Mouse (Mus musculus) megakaryocyte-erythroid progenitor cell, adult 5-6 weeks (primary cell): ENCODE measurements around the gene Abca1. TPM values are rescaled to one million over a fixed set of nuclear protein-coding genes. Genes with fewer than 3 reads are reported as not detected.

ENCODE experiments used
- ATAC-seq: replicated peaks from 2 replicates; pipeline ENCODE4 v1.8.0; 2016; ENCODE audit warnings: mild to moderate bottlenecking, inconsistent platforms; ENCODE audit not compliant: severe bottlenecking, poor library complexity, low FRiP score, low TSS enrichment
- total RNA-seq, 2 experiments: library from RNA; stranded (forward) in 1 of 2; stranded (reverse) in 1 of 2; fragments of 200-1000, 215-1000 nt in 1 of 2; fragments of >200 nt in 1 of 2; fragmentation: Nextera tagmentation in 1 of 2; gene quantifications; 2 replicates each; pipeline ENCODE4 v1.2.3; 2014 to 2017

Abca1 gene
- total RNA-seq, 2 experiments from 2014 or later, result 4.2 to 4.5 TPM

- ATAC-seq, result no peak
Observed at GRCm38 (mm10) chr4:53152655-53153054, 7.0 kb downstream of the Abca1 start.

- no peak for ATAC-seq
Observed at GRCm38 (mm10) chr4:53150516-53150915, 9.2 kb downstream of the Abca1 start.

- ATAC-seq, result no peak
Observed at GRCm38 (mm10) chr4:53149644-53150043, 10.1 kb downstream of the Abca1 start.

- ATAC-seq, result no peak
Observed at GRCm38 (mm10) chr4:53148817-53149216, 10.9 kb downstream of the Abca1 start.

- ATAC-seq, result no peak
Observed at GRCm38 (mm10) chr4:53147454-53147853, 12.2 kb downstream of the Abca1 start.

GRCm38 (mm10) chr4:53147046-53147445, 12.6 kb downstream of the Abca1 start:
- ATAC-seq, result no peak

GRCm38 (mm10) chr4:53146227-53146949, 13.3 kb downstream of the Abca1 start:
- no peak for ATAC-seq

GRCm38 (mm10) chr4:53145434-53146168, 14.1 kb downstream of the Abca1 start:
- ATAC-seq, result peak; percentile 67

GRCm38 (mm10) chr4:53144571-53144970, 15.1 kb downstream of the Abca1 start:
- no peak for ATAC-seq

- no peak for ATAC-seq
Observed at GRCm38 (mm10) chr4:53144021-53144420, 15.7 kb downstream of the Abca1 start.

GRCm38 (mm10) chr4:53140678-53141077, 19.0 kb downstream of the Abca1 start:
- ATAC-seq, result no peak

GRCm38 (mm10) chr4:53139495-53139894, 20.2 kb downstream of the Abca1 start:
- ATAC-seq, result no peak

GRCm38 (mm10) chr4:53138974-53139373, 20.7 kb downstream of the Abca1 start:
- ATAC-seq, result peak; percentile 97

GRCm38 (mm10) chr4:53137087-53137486, 22.6 kb downstream of the Abca1 start:
- peak; percentile 55 for ATAC-seq

GRCm38 (mm10) chr4:53134816-53135215, 24.9 kb downstream of the Abca1 start:
- no peak for ATAC-seq

- ATAC-seq, result no peak
Observed at GRCm38 (mm10) chr4:53133995-53134394, 25.7 kb downstream of the Abca1 start.

GRCm38 (mm10) chr4:53131538-53131937, 28.2 kb downstream of the Abca1 start:
- no peak for ATAC-seq

GRCm38 (mm10) chr4:53130622-53131517, 28.8 kb downstream of the Abca1 start:
- no peak for ATAC-seq

GRCm38 (mm10) chr4:53129716-53130301, 29.9 kb downstream of the Abca1 start:
- peak; percentile 67 for ATAC-seq

GRCm38 (mm10) chr4:53127266-53127665, 32.4 kb downstream of the Abca1 start:
- no peak for ATAC-seq
